Mouse (Mus musculus) cerebellum, postnatal 36 days (tissue): ENCODE data around the gene Olfr1094.

Experiments
- DNase-seq, 2 experiments: peaks; one replicate each; pipeline ENCODE4 v3.0.0; 2021 to 2022; ENCODE audit warnings: mixed read lengths in 2 of 2

Olfr1094 gene

GRCm38 (mm10) chr2:86824363-86824762 lies at the start of gene Olfr1094:
TSS of gene Olfr1094 (plus strand) at chr2:86824663.
- DNase-seq = no peak

DNA sequence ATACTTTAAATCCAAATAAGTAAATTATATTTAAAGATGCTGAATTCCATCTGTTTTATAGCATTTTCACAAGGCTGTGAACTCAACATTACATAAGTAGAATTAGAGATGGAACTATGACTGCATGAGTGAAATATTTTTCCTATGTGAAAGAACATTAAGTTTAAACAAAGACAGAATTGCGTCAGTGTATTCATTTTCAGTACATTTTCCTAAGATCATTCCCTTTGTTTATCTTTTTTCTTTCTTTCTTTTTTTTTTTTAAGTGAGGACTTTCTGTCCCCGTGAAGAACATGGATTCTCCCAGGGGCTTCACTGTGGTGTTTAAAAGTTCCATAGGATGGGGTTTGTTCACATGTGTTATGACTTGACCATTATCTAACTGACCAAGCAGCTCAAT lies 42.3 kb upstream of the Olfr1094 start, which contains the start of gene Olfr1093:
TSS of gene Olfr1093 (plus strand) at position 301 of the 400 bp plus-strand sequence.
- DNase-seq = no peak

DNA sequence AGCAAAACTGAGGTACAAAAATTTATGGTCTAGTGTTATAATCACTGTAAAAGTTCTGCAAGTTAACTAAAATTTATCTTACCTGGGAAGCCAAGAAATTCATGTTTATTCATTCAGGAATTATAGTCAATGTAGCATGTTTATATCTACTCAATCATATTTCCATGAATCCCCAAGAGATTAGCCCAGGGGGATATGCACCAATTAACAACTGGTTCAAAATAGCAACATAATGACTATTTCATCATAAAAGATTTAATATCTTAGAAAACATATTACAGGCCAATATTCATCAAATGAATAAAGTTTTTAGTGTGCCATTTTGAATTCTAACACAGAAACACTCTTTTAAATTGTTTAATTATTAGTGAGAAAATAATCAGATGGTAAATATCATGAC lies 14.5 kb upstream of the Olfr1094 start, which contains the start of gene Olfr141:
TSS of gene Olfr141 (minus strand) at position 101 of the 400 bp plus-strand sequence.
- DNase-seq = no peak

DNA sequence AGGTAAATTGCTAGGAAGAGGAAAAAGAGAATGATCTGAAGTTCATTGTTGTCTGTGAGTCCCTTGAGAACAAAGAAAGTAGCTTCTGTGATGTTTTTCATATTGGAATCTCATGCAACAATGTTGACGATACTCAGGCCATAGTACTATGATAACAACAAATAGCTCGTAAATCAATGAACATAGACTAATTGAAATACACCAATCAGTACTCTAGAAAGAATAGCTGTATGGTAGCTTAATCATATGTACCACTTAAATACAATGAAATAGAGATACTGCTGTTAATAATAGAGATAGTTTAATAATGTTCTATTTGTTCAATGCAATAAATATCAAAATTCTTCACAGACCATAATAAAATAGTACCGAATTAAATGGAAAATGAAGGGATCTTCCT lies 27.1 kb downstream of the Olfr1094 start, which contains the start of gene Olfr1095:
TSS of gene Olfr1095 (minus strand) at position 101 of the 400 bp plus-strand sequence.
- DNase-seq = no peak

DNA sequence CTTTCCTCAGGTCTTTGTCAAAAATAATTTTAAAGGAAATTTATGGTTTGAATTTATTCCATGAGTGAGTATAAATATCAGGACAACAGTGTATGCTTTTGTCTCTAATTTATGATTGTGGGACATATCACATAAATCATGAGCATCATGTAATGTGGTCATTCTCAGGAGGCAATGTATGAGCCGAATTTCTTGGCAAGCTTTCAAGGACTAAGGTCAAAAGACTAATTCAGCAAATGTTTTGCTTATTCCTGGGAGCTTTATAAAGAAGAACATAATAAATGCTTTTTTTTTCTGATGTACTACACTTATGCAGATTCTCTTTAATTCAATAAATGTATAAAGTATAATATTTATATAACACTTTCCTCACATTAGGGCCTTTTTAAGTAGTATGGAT lies 50.2 kb downstream of the Olfr1094 start, which contains the start of gene Gm13723:
TSS of gene Gm13723 (minus strand) at position 101 of the 400 bp plus-strand sequence.
- no peak for DNase-seq
